Mouse (Mus musculus): ENCODE results near the gene Commd1. TPM values are rescaled to one million over a fixed set of nuclear protein-coding genes. Genes with fewer than 3 reads are reported as not detected.
A peak's percentile ranks its signal among the peaks of the same experiment; 100 is the strongest.

Commd1 gene
- total RNA-seq, 2 experiments from 2014 or later = 50.9 to 62.2 TPM

- no peak for DNase-seq (ENCODE audit: extremely low spot score in 1 of 2, low spot score in 1 of 2)
Observed at GRCm38 (mm10) chr11:22863581-22863980, 118.6 kb downstream of the Commd1 start.

GRCm38 (mm10) chr11:22861315-22861714 is 120.9 kb downstream of the Commd1 start:
- no peak for DNase-seq (ENCODE audit: extremely low spot score in 1 of 2, low spot score in 1 of 2)

DNA sequence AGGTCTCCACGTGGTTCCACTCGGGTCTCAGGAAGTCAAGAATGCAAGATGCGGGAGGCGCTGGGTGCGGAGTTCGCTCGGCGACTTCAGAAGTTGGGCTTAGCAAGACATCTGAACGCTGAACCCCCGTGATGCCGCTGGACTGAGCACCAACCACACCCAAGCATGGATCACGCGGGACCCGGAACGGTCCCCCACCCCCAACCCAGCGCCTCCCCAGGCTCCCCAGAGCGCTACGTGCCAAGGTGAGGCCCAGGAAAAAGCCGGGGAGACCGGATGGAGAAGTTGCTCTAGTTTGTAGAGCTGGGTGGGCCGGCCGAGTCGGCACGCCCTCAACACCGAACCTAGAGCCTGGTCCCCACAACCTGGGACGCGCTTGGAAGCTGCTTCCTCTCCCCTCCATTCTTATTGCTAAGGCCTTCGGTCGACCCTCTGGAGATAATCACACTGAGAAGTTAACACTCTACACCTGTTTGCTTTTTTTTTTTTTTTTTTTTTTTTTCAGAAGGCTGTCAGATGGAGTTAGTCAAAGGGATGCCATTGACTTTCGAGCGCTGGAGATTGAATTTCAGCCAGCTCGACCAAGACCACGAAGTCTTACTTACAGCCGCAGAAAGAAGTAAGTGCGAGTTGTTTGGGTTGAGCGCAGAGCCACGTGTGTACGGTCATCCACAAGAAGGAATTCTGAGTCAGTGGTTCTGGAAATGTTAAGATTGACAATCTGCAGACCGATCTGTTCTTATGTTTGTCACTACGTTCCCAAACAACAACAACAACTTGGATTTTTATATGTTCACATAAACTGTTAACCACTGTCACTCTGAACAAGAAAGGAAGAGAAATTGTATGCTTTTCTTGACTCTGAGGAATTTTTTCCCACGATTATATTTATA is 121.6 kb downstream of the Commd1 start, which contains the start of gene B3gnt2:
Gene B3gnt2 (minus strand): TSS at position 627 of the 893 bp plus-strand sequence.
- no peak for DNase-seq (ENCODE audit: extremely low spot score in 1 of 2, low spot score in 1 of 2)

DNA sequence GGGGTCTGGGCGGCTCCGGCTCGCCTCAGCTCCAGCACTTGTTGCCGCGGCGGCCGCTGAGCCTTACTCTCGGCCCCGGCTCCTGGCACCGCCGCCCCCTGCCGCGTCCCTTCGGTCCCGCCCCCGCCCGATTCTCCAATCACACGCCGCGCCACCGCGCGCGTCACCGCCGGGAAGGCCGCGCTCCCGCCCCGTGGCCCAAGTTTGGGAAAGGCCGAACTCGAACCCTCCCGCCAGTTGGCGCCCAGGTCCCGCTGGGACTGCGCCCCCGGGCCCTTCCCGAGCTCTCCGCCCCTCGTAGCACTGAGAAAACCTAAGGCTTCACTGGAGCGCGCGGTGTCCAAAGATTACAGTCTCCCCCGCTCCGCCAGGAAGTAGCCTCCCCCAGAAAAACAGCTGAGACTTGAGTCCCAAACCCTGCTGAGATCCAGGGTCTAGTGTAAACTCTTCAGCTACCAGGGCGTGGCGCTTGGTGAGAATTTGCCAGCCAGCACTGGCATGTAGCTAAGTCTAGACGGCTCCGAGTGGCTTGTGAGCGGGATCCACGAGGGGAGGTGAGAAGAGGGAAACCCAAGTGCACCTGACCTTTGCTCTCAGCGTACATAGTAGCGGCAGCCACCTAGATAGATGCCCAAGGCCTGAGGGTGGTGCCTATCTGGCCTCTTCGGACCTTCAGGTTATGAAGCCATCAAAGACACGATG is 122.4 kb downstream of the Commd1 start:
- peak; percentile 67 to 76 for DNase-seq (ENCODE audit: extremely low spot score in 1 of 2, low spot score in 1 of 2)

DNA sequence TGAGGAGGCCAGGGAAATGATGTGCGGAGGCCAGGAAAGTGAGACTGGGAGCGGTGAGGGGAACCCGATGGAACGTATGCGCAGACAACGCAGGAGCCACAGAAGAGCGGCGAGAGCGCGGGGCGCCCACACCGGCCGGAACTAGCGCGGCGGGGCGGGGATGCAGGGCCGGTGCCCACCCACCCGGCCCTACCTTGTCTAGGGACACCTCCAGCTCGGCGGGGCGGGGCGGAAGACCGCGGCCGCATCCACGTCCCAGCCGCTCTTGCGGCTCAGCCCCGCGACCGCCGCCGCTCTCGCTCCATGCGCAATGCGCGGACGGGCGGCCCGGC is 122.9 kb downstream of the Commd1 start:
- DNase-seq (ENCODE audit: extremely low spot score in 1 of 2, low spot score in 1 of 2) = no peak

- no peak for DNase-seq (ENCODE audit: extremely low spot score in 1 of 2, low spot score in 1 of 2)
Observed at GRCm38 (mm10) chr11:22858441-22859300, 123.5 kb downstream of the Commd1 start.

DNA sequence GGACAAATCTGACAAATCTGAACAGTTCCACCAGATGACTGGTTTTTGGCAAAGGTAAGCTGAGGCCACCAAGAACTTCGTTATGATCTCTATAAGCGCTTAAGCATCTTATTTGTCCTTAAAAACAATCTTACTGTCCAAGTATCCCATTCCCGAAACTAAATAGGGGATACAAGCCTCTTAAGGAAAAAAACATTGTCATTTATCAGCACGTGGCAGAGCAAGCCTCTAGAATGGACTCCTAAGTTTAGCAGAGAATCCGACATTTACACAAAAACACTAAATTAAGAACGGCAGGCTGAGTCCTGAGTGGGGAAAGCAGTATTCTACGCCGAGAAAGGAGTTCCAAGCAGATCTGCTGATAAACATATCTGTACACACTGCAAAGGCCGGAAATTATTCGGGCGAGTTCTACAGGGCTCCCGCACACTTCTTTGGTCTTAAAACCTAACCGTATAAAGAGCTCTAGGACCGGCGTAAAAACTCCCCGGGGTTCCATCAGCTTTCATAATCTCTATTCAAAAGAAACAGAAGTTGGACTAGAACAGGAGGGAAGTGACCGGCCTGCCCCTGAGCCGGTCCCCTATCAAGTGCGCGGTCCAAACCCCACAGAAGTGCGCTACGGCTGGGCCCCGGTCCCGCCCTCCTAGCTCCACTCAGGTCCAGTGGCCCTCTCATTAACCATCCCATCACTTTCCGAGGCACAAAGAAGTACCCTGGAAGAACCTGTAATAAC is 124.3 kb downstream of the Commd1 start:
- no peak for DNase-seq (ENCODE audit: extremely low spot score in 1 of 2, low spot score in 1 of 2)

- DNase-seq (ENCODE audit: extremely low spot score in 1 of 2, low spot score in 1 of 2) = no peak
Observed at GRCm38 (mm10) chr11:22857106-22857704, 125.0 kb downstream of the Commd1 start.

DNA sequence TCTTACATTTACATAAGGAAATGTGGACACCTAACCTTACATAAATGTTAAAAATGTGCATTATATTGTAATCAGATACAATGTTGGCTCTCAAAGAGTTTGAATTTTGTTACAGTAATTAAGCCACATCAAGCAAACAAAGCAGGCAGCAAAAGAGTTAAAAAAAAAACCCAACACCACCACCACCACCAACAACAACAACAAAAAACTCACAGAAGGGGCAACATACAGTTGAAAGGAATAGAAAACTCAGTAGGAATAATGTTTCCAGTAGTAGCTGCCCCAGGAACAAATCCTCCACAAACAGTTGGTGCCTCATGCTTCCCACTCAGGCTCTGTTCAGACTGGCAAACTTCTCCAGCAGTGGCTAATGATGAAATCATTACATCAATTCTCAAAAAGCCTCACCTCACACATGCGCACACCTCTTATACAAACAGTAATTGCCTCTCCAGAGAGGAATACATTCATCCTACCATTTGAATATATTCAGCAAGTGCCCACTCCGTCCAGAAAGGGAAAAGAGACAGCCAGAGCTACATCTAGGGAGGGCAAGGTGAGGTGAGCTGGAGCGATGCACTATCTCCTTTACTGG is 125.7 kb downstream of the Commd1 start:
- DNase-seq (ENCODE audit: extremely low spot score in 1 of 2, low spot score in 1 of 2) = no peak

DNA sequence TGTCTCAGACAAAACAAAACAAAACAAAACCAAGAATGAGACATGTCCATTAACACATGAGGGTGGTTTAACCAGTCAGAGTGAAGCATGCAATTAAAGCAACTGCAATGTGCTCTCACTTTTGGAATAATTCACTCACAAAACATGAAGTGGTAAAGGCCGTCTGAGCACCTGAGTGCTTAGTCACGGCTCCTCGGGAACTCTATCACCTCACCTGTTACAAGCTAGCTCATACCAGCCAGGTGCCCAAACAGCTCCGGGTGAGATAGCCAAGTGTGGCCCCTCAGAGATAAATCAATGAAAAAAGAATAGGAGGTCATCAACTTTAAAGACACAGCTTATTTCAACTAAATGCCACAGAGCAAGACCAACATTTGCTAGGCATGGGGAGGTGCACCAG is 127.6 kb downstream of the Commd1 start:
- no peak for DNase-seq (ENCODE audit: extremely low spot score in 1 of 2, low spot score in 1 of 2)

DNA sequence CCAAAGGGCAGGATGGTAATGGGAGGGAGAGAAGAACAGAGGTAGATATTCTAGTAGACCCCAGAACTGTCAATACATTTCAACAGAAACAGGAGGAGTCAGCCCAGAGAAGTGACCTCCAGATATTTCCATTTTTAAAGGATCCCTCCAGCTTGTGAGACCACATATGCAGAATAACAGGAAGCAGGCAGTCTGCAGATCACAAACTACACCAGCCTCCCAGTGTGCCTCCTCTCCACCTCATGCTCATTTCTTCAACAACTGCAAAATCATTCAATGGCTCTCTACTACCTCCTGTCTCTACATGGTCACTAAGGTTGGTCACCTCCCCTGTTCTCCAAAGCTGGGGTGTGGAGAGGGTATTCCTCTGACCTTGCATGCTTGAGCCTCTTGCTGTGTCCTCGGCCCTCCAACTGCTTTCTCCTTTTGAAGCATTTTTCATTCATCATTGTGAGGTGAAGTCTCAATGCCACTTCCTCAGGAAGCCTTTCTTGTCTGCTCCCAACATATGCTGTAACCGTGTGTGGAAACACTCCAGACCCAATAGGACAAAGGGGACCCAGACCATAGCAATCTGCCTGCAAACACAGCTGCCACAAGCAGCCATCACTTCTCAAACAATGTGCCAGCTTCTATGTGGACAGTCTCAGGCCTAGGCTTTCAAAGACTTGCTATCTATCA is 128.6 kb downstream of the Commd1 start:
- no peak for DNase-seq (ENCODE audit: extremely low spot score in 1 of 2, low spot score in 1 of 2)

DNA sequence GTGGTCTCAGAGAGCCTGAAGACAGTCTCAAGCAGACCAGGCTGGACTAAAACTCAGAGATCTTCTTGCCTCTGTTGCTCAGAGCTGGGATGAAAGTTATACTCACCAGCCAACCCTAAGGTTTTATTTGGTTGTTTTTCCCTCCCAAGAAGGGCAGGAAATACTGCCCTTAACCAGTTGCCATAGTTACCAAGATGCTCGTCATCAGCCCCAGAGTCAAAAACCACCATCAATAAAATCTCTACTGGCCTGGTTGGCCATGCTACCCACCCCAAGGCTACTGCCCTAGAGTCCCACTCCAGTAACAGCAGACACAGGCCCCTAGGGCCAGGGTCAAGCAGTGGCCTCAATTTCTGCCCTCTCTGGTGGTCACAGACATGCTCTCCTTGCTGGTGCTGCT is 129.7 kb downstream of the Commd1 start:
- no peak for DNase-seq (ENCODE audit: extremely low spot score in 1 of 2, low spot score in 1 of 2)

DNA sequence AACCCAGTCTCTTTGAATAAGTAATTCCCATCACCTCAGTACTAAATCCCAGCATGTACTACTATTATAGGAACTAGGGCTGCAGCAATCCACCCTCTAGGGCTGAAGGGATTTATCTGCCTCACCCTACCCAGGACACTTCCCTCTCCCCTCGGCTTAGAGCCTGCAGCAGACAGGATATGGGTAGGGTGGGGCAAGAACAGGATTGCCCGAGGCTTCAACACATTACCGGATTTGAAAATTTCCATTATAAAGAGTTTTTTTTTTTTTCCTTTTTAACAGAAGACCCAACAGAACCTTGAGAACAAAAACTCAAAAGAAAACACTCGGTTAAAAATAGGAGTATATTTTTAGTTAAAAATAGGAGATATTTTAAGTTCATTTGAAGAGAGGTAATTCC is 130.8 kb downstream of the Commd1 start:
- no peak for DNase-seq (ENCODE audit: extremely low spot score in 1 of 2, low spot score in 1 of 2)

DNA sequence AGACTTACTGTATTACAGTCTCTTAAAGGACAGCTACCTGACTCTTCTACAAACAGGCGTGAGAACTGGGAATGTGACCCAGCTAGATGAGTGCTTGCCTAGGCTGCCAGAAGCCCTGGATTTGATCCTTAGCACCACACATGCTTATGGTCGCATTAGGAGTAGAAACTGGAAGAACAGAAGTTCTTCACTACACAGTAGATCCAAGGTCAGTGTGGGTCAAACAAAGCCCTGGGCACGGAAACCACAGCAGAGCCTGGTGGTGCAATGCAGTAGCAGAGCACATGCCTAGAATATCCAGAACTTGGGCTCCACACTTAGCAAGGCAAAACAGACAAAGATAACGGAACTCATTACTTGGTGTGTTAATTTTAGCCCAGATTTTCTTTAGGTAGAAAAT is 132.1 kb downstream of the Commd1 start:
- no peak for DNase-seq (ENCODE audit: extremely low spot score in 1 of 2, low spot score in 1 of 2)

DNA sequence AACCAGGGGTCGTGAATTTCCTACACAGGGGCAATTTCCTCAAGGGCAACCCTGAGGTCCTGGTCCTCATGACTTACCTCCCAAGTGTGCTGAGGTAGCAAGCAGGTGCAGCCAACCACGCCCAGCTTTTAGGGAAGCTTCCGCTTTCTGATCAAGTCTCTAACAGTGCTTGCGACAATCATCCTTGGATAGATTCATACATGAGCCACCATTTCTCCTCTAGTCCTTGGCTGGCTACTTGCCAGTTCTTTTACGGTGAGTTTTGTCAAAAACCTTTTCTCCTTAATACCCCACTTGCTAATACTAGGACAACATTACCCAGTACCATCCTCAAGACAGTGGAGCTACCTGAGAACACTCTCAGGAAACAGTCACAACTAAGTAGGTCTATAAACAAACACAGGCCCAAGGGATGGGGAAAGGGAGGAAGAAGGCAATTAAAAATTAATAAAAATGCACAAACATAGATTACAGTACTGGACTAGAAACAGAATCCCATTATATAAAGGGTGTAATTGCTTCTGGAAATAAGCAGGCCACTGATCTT is 133.5 kb downstream of the Commd1 start:
- DNase-seq (ENCODE audit: extremely low spot score in 1 of 2, low spot score in 1 of 2) = no peak

DNA sequence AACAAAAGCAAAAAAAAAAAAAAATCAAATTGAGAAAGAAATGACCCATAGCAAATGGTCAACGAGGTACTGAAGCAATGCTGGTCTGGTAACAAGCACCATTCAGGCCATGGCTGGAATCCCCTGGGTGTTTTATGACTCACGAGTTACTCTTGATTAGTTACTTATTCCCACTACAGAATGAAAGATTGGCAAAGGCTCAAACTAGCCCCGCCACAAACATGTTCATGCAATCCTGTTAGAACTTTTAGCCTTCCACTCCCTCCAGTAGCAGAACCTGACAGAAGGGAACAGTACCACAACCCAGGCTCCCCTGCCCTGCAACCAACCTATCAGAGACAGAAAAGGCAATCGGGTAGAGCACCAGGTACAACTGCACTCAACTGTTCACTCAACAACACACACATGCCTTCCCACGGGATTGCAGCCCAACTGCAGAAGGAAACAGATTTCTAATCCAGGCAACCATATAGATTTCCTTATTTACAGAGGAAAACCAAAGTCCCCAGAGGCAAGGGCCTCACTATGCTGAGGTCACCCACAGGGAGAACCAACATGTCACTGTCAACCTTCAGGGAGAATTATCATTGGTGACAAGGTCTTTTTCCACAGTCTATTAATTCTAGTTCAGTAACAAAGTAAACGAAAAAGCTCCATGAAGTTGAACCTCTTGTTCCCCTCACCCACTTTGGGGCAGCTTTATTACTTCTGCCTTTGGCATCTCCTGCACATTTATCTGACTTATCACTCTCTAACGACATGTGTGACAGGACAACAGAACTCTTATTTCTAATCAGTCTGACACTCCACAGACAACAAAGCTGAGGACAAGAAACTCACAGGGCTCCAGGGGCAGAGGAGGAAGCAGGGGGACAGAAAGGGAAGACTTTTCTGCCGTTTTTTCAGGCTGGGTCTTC is 134.2 kb downstream of the Commd1 start:
- DNase-seq (ENCODE audit: extremely low spot score in 1 of 2, low spot score in 1 of 2) = no peak

DNA sequence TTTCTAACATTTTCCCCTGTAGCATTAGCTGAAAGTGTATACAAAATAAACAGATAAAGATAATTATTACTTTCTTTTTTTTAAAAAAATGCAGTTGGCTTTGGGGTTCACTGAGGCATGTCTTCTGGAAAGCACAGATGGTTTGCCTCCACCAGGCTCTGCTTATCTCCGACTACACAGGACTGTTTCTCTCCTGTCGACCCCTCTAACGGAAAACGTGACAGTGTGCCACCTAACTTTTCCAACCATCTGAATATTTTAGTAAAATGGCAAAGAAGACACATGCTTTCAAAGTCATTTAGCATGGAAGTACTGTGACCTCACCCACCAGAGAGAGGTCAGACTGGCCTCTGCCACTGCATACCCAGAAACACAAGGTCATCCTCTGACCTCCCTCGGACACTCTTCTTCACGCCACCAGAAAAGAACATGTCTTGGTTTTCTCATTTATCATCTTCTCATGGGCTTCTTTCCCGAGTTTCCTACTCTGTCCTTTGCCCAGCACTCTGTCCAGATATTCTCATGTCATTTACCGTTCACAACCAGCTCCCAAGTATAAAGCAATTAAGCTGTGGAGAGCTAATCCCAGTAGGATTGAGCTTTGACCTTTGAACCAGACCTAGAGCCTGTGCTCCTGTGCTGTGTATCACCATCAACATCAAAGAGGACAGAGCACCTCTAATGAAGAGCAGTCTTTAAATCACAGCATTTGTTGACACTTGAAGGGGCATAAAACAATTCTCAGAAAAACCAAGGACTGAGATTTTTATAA is 135.0 kb downstream of the Commd1 start:
- DNase-seq (ENCODE audit: extremely low spot score in 1 of 2, low spot score in 1 of 2) = no peak
